Mouse (Mus musculus) left cerebral cortex, postnatal 10 days (tissue): ENCODE data around the gene Egfl6. TPM values are rescaled to one million over a fixed set of nuclear protein-coding genes. Genes with fewer than 3 reads are reported as not detected.

Experiments
- total RNA-seq, 2 experiments: library from RNA; stranded (reverse); gene quantifications; 2 replicates each; pipeline ENCODE4 v1.2.3; 2021

The Egfl6 gene
- total RNA-seq, 2 experiments from 2014 or later, result 3.1 to 3.5 TPM

Other genes starting within 250 kb of the Egfl6 start
- gene Trappc2, start 145.1 kb downstream of the Egfl6 start, total RNA-seq, result 10 to 100 TPM; 52.4 to 53.8 TPM
- gene Ofd1, start 145.0 kb downstream of the Egfl6 start, total RNA-seq, result 1 to 10 TPM; 5.7 to 6.3 TPM
- 10 to 100 TPM; 36.6 to 39.2 TPM for gene Rab9, start 105.9 kb downstream of the Egfl6 start, total RNA-seq
- 1 to 10 TPM; 1.8 to 2.0 TPM for gene Tceanc, start 67.2 kb downstream of the Egfl6 start, total RNA-seq